Mouse (Mus musculus) cerebral cortex, adult 2 months (tissue): ENCODE measurements around the gene Acad9.

Source experiments
- WGBS: fragments of 180-500 bp; shearing (Covaris S2); methylation state at CpG from one replicate; pipeline ENCODE4 v1.1.7; 2018; 5-methylcytosine and 5-hydroxymethylcytosine counted together

The Acad9 gene

DNA sequence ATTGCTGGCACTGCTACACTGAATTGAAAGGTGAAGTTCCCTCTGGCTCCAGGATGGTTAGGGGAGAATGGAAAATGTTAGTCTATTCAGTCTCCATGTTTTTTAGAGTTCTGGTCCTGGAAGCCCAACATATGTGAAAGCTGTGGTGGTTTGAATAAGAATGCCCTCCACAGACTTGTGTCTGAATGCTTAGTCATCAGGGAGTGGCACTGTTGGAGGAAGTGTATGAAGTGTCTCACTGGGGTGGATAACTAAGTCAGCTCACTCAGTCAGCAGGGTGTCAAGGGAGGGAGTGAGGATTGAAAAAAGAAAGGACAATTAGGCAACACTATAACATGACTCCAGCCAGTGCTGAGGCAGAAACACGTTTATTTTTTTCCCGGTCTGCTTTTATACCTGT lies 29.6 kb downstream of the Acad9 start:
- 75% methylated on average over 2 of the region's 2 CpGs for WGBS

DNA sequence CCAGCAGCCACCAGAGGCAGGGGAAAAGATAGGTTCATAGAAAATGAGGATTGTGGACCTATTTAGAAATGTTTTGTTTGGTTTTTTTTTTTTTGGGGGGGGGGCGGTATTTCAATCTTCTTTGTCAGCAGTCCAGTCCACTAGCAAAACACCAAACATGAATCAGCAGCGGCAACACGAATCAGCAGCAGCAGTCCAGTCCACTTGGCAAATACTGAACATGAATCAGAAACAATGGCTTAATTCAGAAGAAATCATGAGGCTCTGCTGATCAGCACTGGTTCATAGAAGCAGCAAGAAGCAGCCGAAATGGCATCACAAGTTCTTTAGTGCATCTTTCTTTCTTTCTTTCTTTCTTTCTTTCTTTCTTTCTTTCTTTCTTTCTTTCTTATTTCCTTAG lies 50.3 kb downstream of the Acad9 start:
- WGBS = 61% methylated on average over 4 of the region's 4 CpGs

DNA sequence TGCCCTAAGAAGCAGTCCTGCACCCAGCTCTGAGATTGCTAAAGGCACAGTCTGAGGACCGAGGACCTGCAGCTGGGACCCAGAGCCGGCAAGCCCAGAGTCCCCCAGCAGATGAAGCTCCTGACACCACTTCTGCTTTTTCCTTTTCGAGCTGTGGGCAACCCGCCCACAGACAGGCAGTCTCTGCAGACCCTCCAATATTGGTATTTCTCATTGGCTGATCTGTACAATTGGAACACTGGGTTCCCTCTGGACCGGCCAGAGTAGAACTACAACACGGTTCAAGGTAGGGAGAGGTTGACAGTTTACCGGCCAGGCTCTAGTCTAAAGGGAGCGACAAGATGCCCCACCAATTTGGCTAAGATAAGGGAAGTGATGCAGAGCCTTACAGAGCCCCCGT lies 60.4 kb downstream of the Acad9 start:
- 93% methylated on average over 9 of the region's 9 CpGs for WGBS

DNA sequence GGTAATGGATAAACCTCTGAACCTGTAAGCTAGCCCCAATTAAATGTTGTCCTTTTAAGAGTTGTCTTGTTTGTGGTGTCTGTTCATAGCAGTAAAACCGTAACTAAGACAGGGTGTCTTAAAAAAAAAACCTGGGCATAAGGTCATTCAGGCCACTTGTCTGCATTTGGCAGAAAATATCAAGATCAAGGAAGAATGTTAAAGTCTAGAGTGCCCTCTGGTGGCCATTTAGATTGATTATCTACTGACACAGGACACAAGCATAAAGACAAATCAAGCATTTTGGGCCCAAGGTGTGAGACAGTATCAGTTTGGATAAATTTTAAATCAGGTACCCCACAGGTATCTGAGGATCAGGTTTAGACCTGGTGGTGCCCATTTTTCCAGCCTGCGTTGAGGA lies 71.8 kb downstream of the Acad9 start:
- WGBS = 62% methylated on average over 2 of the region's 2 CpGs

DNA sequence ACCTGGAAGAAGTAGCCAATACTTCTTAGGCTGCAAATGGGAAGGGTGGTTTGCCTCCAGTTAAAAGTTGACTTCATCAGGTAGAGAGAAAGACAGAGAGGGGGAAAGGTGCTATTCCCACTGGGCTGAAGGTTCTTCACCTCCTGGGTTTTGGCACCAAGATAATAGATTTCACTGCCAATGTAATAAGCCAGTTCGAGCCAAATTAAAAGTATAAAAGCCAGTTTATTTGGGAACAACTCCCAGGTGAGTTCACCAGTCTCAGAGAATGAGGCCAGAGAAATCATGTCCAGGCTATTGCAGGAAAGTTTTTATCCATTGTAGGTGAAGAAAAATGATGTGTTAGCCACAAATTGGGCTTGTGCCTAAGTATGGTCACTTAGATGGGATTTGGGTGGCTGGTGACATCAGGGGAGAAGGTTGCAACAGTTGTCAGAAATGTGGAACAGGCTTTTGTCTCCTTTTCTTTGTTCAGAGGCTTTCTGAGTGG lies 72.4 kb downstream of the Acad9 start:
- 81% methylated on average over 1 of the region's 1 CpGs for WGBS
